Mouse (Mus musculus): ENCODE results near the gene Rnf151.
"Not testable (repeated sequence)": the region's sequence is repeated elsewhere in the genome, so short reads cannot be mapped to it uniquely, and the experiment has no call there.

The Rnf151 gene

GRCm38 (mm10) chr17:24705821-24706220 is 12.0 kb downstream of the Rnf151 start:
- no peak for DNase-seq (ENCODE audit: low read depth)

- no peak for DNase-seq (ENCODE audit: low read depth)
Observed at GRCm38 (mm10) chr17:24701251-24701650, 16.6 kb downstream of the Rnf151 start.

GRCm38 (mm10) chr17:24699473-24699872 is 18.4 kb downstream of the Rnf151 start:
- no peak for DNase-seq (ENCODE audit: low read depth)

GRCm38 (mm10) chr17:24698715-24699114 is 19.1 kb downstream of the Rnf151 start:
- DNase-seq (ENCODE audit: low read depth) = no peak

GRCm38 (mm10) chr17:24697985-24698384 is 19.9 kb downstream of the Rnf151 start:
- DNase-seq (ENCODE audit: low read depth) = no peak

- peak; percentile 72 for DNase-seq (ENCODE audit: low read depth)
Observed at GRCm38 (mm10) chr17:24696011-24696697, 21.7 kb downstream of the Rnf151 start, which contains the start of the genes Gfer and Noxo1. Gene Gfer, minus strand, starts transcription at chr17:24696156. Gene Noxo1, plus strand, starts transcription at chr17:24696234.

- DNase-seq (ENCODE audit: low read depth) = no peak
Observed at GRCm38 (mm10) chr17:24695326-24696010, 22.4 kb downstream of the Rnf151 start.

GRCm38 (mm10) chr17:24692385-24692784 is 25.5 kb downstream of the Rnf151 start:
- no peak for DNase-seq (ENCODE audit: low read depth)

GRCm38 (mm10) chr17:24689251-24690081 is 28.4 kb downstream of the Rnf151 start, which contains the start of gene Syngr3:
Gene Syngr3, minus strand, starts transcription at chr17:24689955.
- no peak for DNase-seq (ENCODE audit: low read depth)

- DNase-seq (ENCODE audit: low read depth) = no peak
Observed at GRCm38 (mm10) chr17:24687599-24687998, 30.3 kb downstream of the Rnf151 start.

GRCm38 (mm10) chr17:24687146-24687595 is 30.7 kb downstream of the Rnf151 start:
- DNase-seq (ENCODE audit: low read depth) = no peak

- no peak for DNase-seq (ENCODE audit: low read depth)
Observed at GRCm38 (mm10) chr17:24686514-24686913, 31.3 kb downstream of the Rnf151 start.

- DNase-seq (ENCODE audit: low read depth) = no peak
Observed at GRCm38 (mm10) chr17:24677500-24678080, 40.3 kb downstream of the Rnf151 start.

GRCm38 (mm10) chr17:24676877-24677276 is 41.0 kb downstream of the Rnf151 start:
- no peak for DNase-seq (ENCODE audit: low read depth)

GRCm38 (mm10) chr17:24676187-24676586 is 41.7 kb downstream of the Rnf151 start:
- peak; percentile 75 for DNase-seq (ENCODE audit: low read depth)

- no peak for DNase-seq (ENCODE audit: low read depth)
Observed at GRCm38 (mm10) chr17:24674277-24674676, 43.6 kb downstream of the Rnf151 start.

GRCm38 (mm10) chr17:24672141-24672540 is 45.7 kb downstream of the Rnf151 start:
- no peak for DNase-seq (ENCODE audit: low read depth)

GRCm38 (mm10) chr17:24671346-24671745 is 46.5 kb downstream of the Rnf151 start:
- DNase-seq (ENCODE audit: low read depth) = no peak

- DNase-seq (ENCODE audit: low read depth) = no peak
Observed at GRCm38 (mm10) chr17:24670246-24670844, 47.5 kb downstream of the Rnf151 start.

- DNase-seq (ENCODE audit: low read depth) = peak; percentile 78
Observed at GRCm38 (mm10) chr17:24669545-24670245, 48.2 kb downstream of the Rnf151 start, which contains the start of gene Zfp598. Gene Zfp598, plus strand, starts transcription at chr17:24669687.

GRCm38 (mm10) chr17:24669214-24669544 is 48.7 kb downstream of the Rnf151 start:
- DNase-seq (ENCODE audit: low read depth) = not testable (repeated sequence)
